Mouse (Mus musculus): Measurements from ENCODE around the gene Rgs9. TPM values are rescaled to one million over a fixed set of nuclear protein-coding genes. Genes with fewer than 3 reads are reported as not detected.
A peak's percentile ranks its signal among the peaks of the same experiment; 100 is the strongest.

Gene Rgs9
- total RNA-seq, 2 experiments from 2014 or later: 12.5 TPM

DNA sequence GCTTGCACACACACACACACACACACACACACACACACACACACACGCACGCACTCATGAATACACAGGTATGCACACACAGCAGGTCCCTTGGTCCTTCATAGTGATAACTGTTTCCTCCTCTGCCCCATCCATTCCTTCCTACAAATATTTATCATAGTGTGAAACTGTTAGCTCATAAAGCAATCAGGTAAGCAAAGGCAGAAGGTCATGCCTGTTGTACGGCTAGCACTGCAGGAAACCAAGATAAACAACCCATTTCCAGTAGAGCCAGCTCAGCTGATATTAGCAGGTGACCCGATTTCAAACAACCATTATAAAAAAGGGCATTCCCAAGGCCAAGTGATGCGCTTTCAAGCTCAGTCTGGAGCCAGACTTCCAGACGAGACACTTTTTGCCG lies 116.8 kb downstream of the Rgs9 start:
- DNase-seq (ENCODE audit: extremely low spot score in 1 of 2, low spot score in 1 of 2): no peak

DNA sequence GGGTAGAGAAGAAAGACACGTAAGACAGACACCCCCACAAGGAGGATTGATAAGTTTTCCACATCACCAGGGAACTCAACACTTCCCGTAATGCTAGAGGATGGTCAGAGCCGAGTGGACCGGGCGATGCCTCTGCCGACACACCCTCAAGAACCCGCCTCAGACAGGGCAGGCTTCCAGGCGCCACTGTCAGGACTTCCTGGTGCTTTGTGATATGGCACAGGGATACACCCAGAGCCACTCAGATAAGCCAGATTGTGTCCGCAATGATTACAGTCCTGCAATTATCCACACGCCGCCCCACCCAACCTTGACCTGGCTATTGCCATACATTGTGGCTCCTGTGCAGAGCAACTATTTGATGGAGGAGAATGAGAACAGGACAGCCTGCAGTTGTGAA lies 117.6 kb downstream of the Rgs9 start:
- no peak for DNase-seq (ENCODE audit: extremely low spot score in 1 of 2, low spot score in 1 of 2)

GRCm38 (mm10) chr11:109178788-109179518 lies 119.0 kb downstream of the Rgs9 start:
- peak; percentile 19 to 35 for DNase-seq (ENCODE audit: extremely low spot score in 1 of 2, low spot score in 1 of 2)

- DNase-seq (ENCODE audit: extremely low spot score in 1 of 2, low spot score in 1 of 2): no peak
These were observed 122.5 kb downstream of the Rgs9 start for GRCm38 (mm10) chr11:109175376-109175969.

Other genes starting within 250 kb of the Rgs9 start
- gene E030025P04Rik, start 153.8 kb downstream of the Rgs9 start, total RNA-seq (2021): not detected
- 10 to 100 TPM; 50.7 to 52.8 TPM for gene Gna13, start 64.7 kb upstream of the Rgs9 start, total RNA-seq (2021)
- not detected for gene 9930022D16Rik, start 115.8 kb upstream of the Rgs9 start, total RNA-seq (2021)
- gene Amz2, start 127.8 kb upstream of the Rgs9 start, total RNA-seq (2021): 10 to 100 TPM; 57.3 to 63.2 TPM
- 10 to 100 TPM; 11.4 to 12.3 TPM for gene Arsg, start 175.2 kb upstream of the Rgs9 start, total RNA-seq (2021)
- gene Slc16a6, start 175.5 kb upstream of the Rgs9 start, total RNA-seq (2021): 10 to 100 TPM in 1 of 2 experiments, 1 to 10 TPM in 1; 7.7 to 11.4 TPM

All from layer of hippocampus, postnatal 25 days (tissue).